Mouse (Mus musculus): ENCODE results near the gene Ttc9b.

DNA sequence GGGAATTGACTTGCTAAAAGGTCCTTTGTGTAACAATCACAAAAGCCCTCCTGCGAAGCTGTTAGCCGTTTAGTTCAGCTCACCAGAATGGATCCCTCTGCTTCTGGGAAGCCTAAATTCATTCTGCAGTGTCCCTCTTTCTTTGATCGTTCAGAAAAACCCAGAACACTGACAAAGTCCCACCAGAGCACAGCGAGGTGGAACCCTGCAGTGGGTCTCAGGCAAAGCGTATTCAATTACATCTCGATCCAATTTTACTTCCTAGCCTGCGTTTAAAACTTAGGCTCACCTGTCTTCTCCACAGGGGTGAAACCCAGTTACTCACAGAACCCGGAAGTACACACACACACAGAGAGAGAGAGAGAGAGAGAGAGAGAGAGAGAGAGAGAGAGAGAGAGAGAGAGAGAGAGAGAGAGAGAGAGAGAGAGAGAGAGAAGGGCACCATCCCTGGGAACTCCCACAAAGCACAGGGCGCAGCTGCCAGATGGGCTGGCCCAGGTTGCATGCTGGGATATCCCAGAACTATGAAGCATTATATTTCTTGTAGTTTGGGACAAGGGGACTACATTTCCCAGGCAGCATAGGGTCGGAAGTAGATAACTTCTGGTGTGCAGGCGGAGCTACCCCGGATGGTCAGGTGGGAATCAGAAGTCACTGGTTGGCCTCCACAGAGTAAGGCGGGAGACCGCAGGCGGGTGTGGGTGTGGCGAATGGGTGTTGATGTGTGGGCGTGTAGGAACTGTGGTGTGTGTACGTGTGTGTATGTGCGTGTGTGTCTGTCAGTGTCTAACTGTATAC is 35.3 kb downstream of the Ttc9b start, which contains the start of gene Zfp607b:
- 0 out of 2 replicates have a peak, but pooled peaks have one; percentile 8 for TF ChIP-seq CTCF (IDR thresholded peaks at IDR 0.05; ENCODE audit: low read depth)
- no peak for TF ChIP-seq EP300 (optimal IDR thresholded peaks at IDR 0.05)

All from stomach, postnatal 0 days (tissue).